ENCODE assay signal across 27 mouse cellular contexts in the genomic region with DNA sequence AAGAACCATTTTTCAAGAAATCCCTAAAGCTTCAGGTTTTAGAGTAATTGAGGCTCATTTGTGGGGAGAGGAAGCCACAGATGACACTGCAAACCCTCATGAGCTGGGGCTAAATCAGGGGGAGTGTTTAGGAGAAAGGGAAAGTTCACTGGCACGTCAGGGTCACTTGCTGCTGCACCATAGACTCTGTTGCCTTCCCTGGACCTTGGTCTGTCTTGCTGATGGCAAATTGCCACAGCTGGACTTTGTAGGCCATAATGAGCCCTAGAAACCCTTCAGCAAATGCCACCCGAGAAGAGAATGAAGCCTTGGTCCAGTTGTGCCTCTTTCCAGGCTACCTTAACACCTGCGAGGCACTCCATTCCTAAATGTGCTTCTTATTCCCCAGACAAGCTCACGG.
A peak's percentile ranks its signal among the peaks of the same experiment; 100 is the strongest.
DNase-seq lines count a peak whose midpoint lies in the region; ATAC-seq and TF ChIP-seq lines count a peak whose summit lies in the region.
"Had no signal": no experiment of that assay in that cellular context is flagged by ENCODE, and none has a peak within 500 bp of the region (broad histone marks: within the 10 kb centered on the region; RNA-seq: fewer than 3 reads in every experiment).

No protein-coding gene starts in this region.

- no peaks in the 10 kb centered on the region for H3K36me3 ChIP-seq in kidney, embryonic 16.5 days (ENCODE audit: insufficient read depth, low read length)
- no peaks in the 10 kb centered on the region for H3K36me3 ChIP-seq in liver, postnatal 0 days (replicated peaks; ENCODE audit: insufficient read depth, low read length)
- H3K36me3 ChIP-seq: embryonic facial prominence, embryonic 12.5 days; heart, embryonic 10.5 days; heart, embryonic 15.5 days; midbrain, embryonic 12.5 days; neural tube, embryonic 12.5 days had no signal

- no peak overlapping the region for H3K9ac ChIP-seq in kidney, embryonic 16.5 days (replicated peaks; ENCODE audit: low read length)
- H3K9ac ChIP-seq in liver, postnatal 0 days (replicated peaks): no peak overlapping the region
- H3K9ac ChIP-seq: embryonic facial prominence, embryonic 12.5 days; heart, embryonic 15.5 days; midbrain, embryonic 12.5 days; neural tube, embryonic 12.5 days had no signal

- no peak for ATAC-seq in kidney, embryonic 16.5 days (ENCODE audit: low FRiP score, low TSS enrichment)
- ATAC-seq in liver, postnatal 0 days: peak; percentile 40
- ATAC-seq in frontal cortex, adult (ENCODE audit: low TSS enrichment): no peak
- ATAC-seq: CD4-positive, CD25-positive, alpha-beta regulatory T cell, adult 4 months; forebrain, embryonic 14.5 days; hindbrain, embryonic 16.5 days; lung, postnatal 0 days had no signal

- no peak overlapping the region for H3K27ac ChIP-seq in kidney, embryonic 16.5 days (ENCODE audit: low read length)
- no peak overlapping the region for H3K27ac ChIP-seq in liver, postnatal 0 days (ENCODE audit: low read depth)
- H3K27ac ChIP-seq: embryonic facial prominence, embryonic 12.5 days; heart, embryonic 10.5 days; heart, embryonic 15.5 days; kidney, postnatal 0 days; midbrain, embryonic 12.5 days; neural tube, embryonic 12.5 days had no signal

- H3K27me3 ChIP-seq in kidney, embryonic 16.5 days (ENCODE audit: insufficient read depth, low read length): no peaks in the 10 kb centered on the region
- no peaks in the 10 kb centered on the region for H3K27me3 ChIP-seq in liver, postnatal 0 days (ENCODE audit: insufficient read depth, low read length)
- H3K27me3 ChIP-seq: embryonic facial prominence, embryonic 12.5 days; megakaryocyte, embryonic 14.5 days; midbrain, embryonic 12.5 days; neural tube, embryonic 12.5 days had no signal

- H3K4me3 ChIP-seq in kidney, embryonic 16.5 days (ENCODE audit: low read length): no peak overlapping the region
- no peak overlapping the region for H3K4me3 ChIP-seq in liver, postnatal 0 days (ENCODE audit: low read depth, low read length)
- H3K4me3 ChIP-seq: embryonic facial prominence, embryonic 12.5 days; heart, embryonic 10.5 days; heart, embryonic 15.5 days; megakaryocyte, embryonic 14.5 days; midbrain, embryonic 12.5 days; myocyte; neural tube, embryonic 12.5 days had no signal

- WGBS in kidney, embryonic 16.5 days: 69% methylated on average over 4 of the region's 4 CpGs
- 65% methylated on average over 4 of the region's 4 CpGs for WGBS in liver, postnatal 0 days (ENCODE audit: insufficient replicate concordance)

- TF ChIP-seq CTCF in liver, postnatal 0 days (IDR thresholded peaks at IDR 0.05; ENCODE audit: low read depth): no peak

- no peak overlapping the region for H3K4me2 ChIP-seq in kidney, embryonic 16.5 days (replicated peaks; ENCODE audit: low read depth, low read length)
- H3K4me2 ChIP-seq in liver, postnatal 0 days (ENCODE audit: low read depth, low read length): no peak overlapping the region
- H3K4me2 ChIP-seq: embryonic facial prominence, embryonic 12.5 days; heart, embryonic 15.5 days; midbrain, embryonic 12.5 days; neural tube, embryonic 12.5 days had no signal

- no peak for TF ChIP-seq EP300 in liver, postnatal 0 days (IDR thresholded peaks at IDR 0.05; ENCODE audit: low read depth)

- peaks cover 11% of the 10 kb centered on the region; the same call in 1 of the 2 replicates for H3K4me1 ChIP-seq in kidney, embryonic 16.5 days (ENCODE audit: insufficient read depth, low read length)
- peaks cover 20% of the 10 kb centered on the region; the same call in 1 of the 2 replicates for H3K4me1 ChIP-seq in liver, postnatal 0 days (ENCODE audit: insufficient read depth)
- H3K4me1 ChIP-seq: embryonic facial prominence, embryonic 12.5 days; megakaryocyte, embryonic 14.5 days had no signal

- peak; percentile 61 for DNase-seq in kidney, adult 9 months
- DNase-seq in liver, postnatal 0 days: peak; percentile 25
- no peak for DNase-seq in liver
- peak; percentile 57 for DNase-seq in adrenal gland, postnatal 10 days
- no peak for DNase-seq in urinary bladder, postnatal 4 days (ENCODE audit: low spot score in 2 of 2)
- DNase-seq: cerebellum, adult 9-10 months; embryo, embryonic 11 days; gastrocnemius, postnatal 25 days; left cerebral cortex, postnatal 4 days; lung, adult 18-20 months; lung, postnatal 4 days; thymus, adult 2 months; thymus, postnatal 36 days had no signal

- no peaks in the 10 kb centered on the region for H3K9me3 ChIP-seq in kidney, embryonic 16.5 days (ENCODE audit: low read length)
- no peaks in the 10 kb centered on the region for H3K9me3 ChIP-seq in liver, postnatal 0 days (ENCODE audit: low read length)
- H3K9me3 ChIP-seq: embryonic facial prominence, embryonic 12.5 days; heart, embryonic 10.5 days; heart, embryonic 15.5 days; midbrain, embryonic 12.5 days; neural tube, embryonic 12.5 days had no signal

Comparison
In these comparisons a context has a peak if more than half of its experiments do, and no peak if none do; other contexts are left out.
1. DNase-seq: peak in kidney, adult 9 months (single experiment), liver, postnatal 0 days (single experiment) and adrenal gland, postnatal 10 days (single experiment); none in liver (single experiment) and urinary bladder, postnatal 4 days (0 of 2).